Mouse (Mus musculus): ENCODE results near the gene Igsf3.

Gene Igsf3

DNA sequence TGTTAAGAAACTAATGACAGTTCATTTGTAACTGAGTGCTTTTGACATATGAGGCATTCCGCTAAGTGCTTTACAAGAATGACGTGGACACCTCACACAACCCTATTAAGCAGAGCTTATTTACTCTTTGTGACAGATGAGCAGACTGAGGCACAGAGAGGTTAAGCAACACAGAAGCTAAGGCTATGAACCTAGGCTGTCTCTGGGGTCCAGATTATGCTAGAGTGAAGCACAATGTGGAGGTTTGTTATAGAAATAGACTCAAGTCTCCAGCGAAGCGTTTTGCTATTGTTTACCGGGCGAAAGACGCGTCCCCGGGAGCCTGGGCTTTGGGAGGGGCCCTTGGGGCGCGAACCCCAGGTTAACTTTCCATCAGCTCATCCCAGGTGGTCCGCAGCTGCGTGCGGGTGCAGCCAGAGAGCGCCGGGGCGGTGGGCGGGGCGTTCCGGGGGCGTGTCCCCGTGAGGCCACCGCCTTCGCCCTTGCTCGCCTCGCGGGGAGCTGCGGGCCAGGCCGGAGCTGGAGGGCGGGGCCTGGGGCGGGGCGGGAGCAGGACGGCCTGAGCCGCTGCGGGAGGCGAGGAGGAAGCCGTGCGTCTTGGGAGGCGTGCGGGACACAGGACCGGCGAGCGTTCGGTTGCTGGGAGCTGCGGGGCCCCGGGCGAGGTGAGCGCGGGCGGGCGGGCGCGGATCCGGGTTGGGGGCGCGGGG is at the start of gene Igsf3:
TSS of gene Igsf3 (plus strand) at position 546 of the 710 bp plus-strand sequence.
- peak; percentile 77 for DNase-seq (ENCODE audit: low spot score)

DNA sequence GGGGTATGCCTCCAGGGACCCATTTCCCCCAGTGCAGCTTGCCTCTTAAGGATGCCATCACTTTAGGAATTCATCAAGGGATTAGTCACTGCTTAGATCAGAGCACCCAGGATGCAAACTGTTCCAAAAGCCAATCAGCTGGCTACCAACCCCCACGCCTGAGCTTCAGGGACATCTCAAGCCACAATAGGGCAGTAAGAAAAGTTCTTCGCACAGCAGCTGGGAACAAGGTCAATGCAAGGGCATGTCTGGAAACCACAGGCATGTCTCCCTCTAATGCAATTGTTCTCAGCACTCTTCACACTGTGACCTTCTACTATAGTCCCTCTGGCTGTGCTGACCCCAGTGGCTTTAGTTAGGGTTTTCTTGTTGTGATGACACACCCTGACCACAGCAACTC is 49.6 kb upstream of the Igsf3 start:
- no peak for DNase-seq (ENCODE audit: low spot score)

DNA sequence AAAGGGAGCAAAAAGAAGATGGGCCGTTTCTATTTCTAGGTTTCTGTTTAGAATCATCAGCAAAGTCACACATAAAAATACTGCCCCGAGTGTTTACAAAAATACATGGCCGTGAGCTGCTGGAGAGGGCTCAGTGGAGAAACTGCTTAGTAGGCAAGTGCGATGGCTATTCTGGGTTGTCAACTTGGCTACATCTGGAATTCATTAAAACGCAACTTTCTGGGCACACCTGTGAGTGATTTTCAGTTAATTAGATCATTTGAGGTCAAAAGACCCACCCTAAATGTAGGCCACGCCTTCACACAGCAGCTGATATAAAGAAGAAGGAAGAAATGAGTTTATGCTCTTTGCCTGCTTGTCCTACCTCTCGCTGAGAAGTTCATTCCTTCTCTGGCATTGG is 48.3 kb upstream of the Igsf3 start:
- no peak for DNase-seq (ENCODE audit: low spot score)

DNA sequence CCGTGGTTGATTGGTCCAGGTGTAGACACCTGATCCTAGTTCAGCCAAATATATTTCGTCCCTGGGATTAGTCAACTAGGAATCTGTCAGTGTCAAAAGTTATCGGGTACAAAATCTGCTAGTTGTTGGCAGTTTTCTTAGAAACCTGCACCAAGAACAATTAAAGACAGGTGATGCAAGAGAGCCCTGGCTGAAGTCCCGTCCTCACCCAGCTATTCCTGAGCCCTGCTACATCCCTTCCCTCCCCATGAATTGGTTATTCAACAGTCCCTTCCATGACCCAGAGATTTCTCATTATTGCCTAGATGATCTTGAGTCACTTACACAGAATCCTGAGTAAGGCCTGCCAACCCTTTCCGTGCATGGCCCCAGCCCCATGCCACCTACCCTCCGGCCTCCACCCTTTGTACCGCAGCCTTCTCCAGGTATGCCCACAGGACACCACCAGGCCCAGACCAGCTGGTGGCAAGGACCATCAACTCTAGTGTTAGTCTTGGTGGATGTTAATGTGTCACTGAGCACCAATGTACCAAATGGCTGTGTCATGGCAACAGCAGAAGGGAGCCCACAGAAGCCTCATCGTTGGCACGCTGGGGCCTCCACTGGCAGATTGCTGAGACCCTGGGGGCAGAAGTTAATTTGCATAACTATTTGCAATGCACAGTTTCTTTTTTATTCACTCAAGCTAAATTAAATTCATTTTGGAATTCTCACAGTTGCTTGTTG is 33.5 kb upstream of the Igsf3 start:
- DNase-seq (ENCODE audit: low spot score): no peak

- DNase-seq (ENCODE audit: low spot score): no peak
Observed at GRCm38 (mm10) chr3:101344246-101344645, 32.6 kb upstream of the Igsf3 start.

GRCm38 (mm10) chr3:101345299-101345698 is 31.6 kb upstream of the Igsf3 start:
- no peak for DNase-seq (ENCODE audit: low spot score)

DNA sequence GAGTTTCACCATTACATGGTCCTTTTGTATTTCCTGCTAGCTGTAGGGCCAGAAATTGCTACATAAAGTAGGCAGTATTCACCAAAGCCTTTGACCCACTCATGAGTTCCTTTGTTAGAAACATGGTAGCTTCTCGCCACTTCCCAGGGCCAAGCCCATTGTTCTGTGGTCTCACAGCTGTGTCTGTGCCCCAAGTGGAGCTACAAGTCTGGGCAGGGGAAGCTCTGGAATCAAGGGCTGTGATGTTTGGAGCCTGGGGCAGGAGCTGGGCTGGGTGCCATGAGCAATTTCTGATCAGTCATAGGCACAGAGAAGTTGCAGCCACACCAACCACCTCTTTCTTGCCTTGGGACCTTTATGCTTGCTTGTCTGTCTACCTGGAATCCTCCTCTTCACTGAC is 30.1 kb upstream of the Igsf3 start:
- DNase-seq (ENCODE audit: low spot score): no peak

GRCm38 (mm10) chr3:101348501-101349161 is 28.3 kb upstream of the Igsf3 start:
- DNase-seq (ENCODE audit: low spot score): no peak

DNA sequence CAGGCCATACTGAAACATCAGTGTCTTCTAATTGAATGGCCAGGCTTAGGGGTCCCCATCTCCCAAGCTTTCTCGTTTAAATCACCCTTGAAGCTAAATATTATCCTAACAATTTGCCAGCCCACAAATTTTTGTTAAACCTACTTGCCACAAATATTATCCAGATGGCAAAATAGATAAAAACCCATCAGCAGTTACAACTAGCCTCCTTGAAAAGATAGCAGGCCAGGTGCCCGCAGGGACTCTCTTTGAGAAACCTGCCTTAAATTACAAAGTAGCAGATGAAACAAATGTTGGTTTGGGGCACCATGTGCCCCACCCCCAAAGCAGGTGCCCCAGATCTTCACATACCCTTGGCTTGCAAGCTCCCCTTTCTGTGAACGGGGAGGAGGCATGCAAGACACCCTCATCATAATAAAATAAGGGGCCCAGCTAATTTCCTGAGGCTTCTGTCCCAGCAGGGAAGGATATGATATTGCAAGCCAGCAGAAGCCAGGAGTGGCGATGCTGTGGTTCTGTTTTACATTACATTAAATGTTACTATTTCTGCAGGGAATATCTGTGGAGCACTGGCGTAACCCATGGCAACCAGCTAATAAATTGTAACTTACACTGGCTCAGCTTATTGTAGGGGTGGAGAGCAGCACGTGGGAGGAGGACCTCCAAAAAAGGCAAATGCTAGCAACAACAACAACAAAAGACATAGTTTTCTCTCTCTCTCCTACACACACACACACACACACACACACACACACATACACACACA is 27.2 kb upstream of the Igsf3 start:
- no peak for DNase-seq (ENCODE audit: low spot score)

DNA sequence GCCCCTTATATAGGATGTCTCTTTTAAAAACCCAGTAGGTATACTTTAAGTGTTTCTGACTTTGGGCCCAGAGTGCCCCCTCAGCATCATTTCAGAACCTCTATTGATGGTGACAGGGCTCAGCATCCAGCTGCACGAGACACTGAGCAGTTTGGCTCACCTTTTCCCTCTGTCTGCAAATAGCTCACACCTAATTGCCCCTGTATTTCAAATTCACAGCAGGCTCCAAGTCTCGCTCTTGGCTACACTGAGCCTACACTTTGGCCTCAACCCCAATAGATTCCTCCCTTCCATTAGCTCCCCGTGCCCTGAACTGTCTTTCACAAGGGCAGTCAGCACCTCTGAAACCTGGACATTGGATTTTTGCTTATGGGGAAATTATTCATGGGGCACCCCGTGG is 26.5 kb upstream of the Igsf3 start:
- DNase-seq (ENCODE audit: low spot score): no peak

GRCm38 (mm10) chr3:101354490-101354889 is 22.4 kb upstream of the Igsf3 start:
- DNase-seq (ENCODE audit: low spot score): no peak

DNA sequence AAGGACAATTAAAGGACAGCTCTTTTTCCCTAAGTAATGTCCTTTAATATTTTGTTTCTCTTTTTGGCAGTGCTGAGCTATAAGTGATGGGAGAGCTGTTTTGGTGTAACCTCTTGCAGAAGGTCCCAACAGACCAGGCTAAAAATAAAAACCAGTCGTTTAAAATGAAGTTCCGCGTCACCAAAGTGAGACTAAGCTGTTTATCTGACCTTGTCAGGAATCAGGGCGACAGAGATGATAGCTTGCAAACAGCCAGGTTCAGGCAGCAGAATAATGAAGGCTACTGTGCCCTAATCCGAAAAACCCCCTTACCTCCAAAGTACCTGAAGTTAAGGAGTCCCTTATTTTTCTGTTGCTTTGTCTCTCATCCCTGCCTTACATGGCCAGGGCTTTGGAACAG is 21.2 kb upstream of the Igsf3 start:
- DNase-seq (ENCODE audit: low spot score): no peak

DNA sequence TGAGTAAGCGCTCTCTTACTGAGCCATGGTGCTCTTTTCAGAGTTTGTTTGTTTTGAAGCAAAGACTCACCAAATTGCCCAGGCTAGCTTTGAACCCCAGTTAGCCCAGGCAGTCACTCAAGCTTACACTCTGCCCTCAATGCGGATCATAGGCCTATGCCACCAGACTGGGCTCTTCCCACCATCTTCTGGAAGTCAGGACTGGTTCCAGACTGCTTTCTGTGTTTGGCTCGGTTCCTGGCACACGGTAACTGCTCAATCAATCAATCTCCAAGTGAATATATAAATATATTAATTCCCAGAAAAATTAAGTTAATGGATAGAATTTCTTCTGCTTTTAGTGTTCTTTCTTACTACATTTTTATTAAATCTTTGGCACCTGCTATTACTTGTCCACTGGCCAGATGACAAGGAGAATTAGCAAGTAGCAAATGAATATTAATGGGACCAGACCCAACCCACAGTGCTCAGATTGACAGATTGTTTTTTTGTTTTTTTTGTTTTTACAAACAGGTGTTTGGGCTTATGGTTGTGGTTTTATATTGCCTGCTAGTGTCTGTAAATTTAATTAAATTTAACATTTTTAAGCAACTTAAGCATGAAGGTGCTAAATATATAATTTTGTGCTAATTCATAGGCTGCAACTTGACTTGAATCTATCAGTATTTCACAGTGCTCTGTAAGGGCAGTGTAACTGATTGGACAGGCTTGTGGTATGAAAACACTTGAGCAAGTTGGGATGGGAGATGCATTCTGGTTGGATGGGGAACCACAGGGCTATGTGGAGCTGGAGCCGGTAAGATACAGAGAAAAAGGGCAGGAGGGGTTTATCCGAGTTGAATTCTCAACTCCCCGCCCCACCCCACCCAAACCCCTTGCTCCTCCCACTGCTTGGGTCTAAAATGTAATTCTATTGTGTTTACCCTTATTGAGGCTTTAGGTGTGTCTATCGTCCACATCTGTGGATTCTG is 20.0 kb upstream of the Igsf3 start:
- DNase-seq (ENCODE audit: low spot score): no peak

- no peak for DNase-seq (ENCODE audit: low spot score)
Observed at GRCm38 (mm10) chr3:101360832-101361231, 16.1 kb upstream of the Igsf3 start.

GRCm38 (mm10) chr3:101362391-101362790 is 14.5 kb upstream of the Igsf3 start:
- no peak for DNase-seq (ENCODE audit: low spot score)

- no peak for DNase-seq (ENCODE audit: low spot score)
Observed at GRCm38 (mm10) chr3:101363574-101363973, 13.3 kb upstream of the Igsf3 start.

- DNase-seq (ENCODE audit: low spot score): no peak
Observed at GRCm38 (mm10) chr3:101365081-101365612, 11.7 kb upstream of the Igsf3 start.

- no peak for DNase-seq (ENCODE audit: low spot score)
Observed at GRCm38 (mm10) chr3:101365911-101366310, 11.0 kb upstream of the Igsf3 start.

DNA sequence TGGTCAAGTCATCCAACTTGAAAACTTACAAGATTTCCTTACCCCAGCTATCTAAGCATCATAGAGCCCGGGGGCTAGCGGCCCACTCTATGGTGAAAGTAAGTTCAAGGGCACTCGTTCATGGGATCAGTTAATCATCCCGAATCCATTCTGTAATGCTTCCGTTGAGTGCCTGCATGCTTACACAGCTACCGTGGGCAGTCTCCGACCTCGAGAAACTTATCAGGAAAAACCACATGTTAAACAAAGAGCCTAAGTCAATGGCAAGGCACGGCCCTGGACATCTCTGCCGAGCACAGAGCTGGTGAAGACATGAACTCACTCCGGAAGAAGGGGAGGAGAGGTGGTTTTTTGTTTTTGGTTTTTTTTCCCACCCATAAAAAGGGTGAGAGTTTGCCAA is 9.5 kb upstream of the Igsf3 start:
- no peak for DNase-seq (ENCODE audit: low spot score)

GRCm38 (mm10) chr3:101369301-101369881 is 7.5 kb upstream of the Igsf3 start:
- DNase-seq (ENCODE audit: low spot score): no peak
